Mouse (Mus musculus) hindbrain, embryonic 11.5 days (tissue): ENCODE data around the gene Olfr1359. TPM values are rescaled to one million over a fixed set of nuclear protein-coding genes. Genes with fewer than 3 reads are reported as not detected.
"Not testable (repeated sequence)": the region's sequence is repeated elsewhere in the genome, so short reads cannot be mapped to it uniquely, and the experiment has no call there.

ENCODE experiments used
- ATAC-seq: fragments of 200-750 bp; cut with Nextera tagmentation; 2 replicates; pipeline ENCODE4 v1.8.0; 2017; ENCODE audit warnings: mild to moderate bottlenecking, moderate TSS enrichment, moderate library complexity; ENCODE audit not compliant: low FRiP score
- DNase-seq: peaks from one replicate; pipeline ENCODE4 v3.0.0-alpha.2; 2015; ENCODE audit warnings: low spot score
- H3K27ac ChIP-seq: fragments of 300-500 bp; sonication (generic); 2 replicates; pipeline ENCODE4 v1.5.1; 2014; ENCODE audit warnings: mild to moderate bottlenecking, low read depth, low read length
- H3K27me3 ChIP-seq: fragments of 300-500 bp; sonication (generic); 2 replicates; pipeline ENCODE4 v1.6.1; 2014; ENCODE audit warnings: mild to moderate bottlenecking, low read length, moderate library complexity, mixed read lengths; ENCODE audit not compliant: control insufficient read depth, insufficient read depth
- H3K36me3 ChIP-seq: fragments of 300-500 bp; sonication (generic); 2 replicates; pipeline ENCODE4 v1.6.1; 2014; ENCODE audit warnings: mild to moderate bottlenecking, low read length, moderate library complexity, mixed read lengths; ENCODE audit not compliant: control insufficient read depth, insufficient read depth
- H3K4me1 ChIP-seq: fragments of 300-500 bp; sonication (generic); replicated peaks from 2 replicates; pipeline ENCODE4 v1.6.1; 2014; ENCODE audit warnings: low read length, mixed read lengths; ENCODE audit not compliant: control insufficient read depth, insufficient read depth
- H3K4me2 ChIP-seq: fragments of 300-500 bp; sonication (generic); replicated peaks from 2 replicates; pipeline ENCODE4 v1.6.1; 2014; ENCODE audit warnings: mild to moderate bottlenecking, low read depth, low read length
- H3K4me3 ChIP-seq: fragments of 300-500 bp; sonication (generic); 2 replicates; pipeline ENCODE4 v1.5.1; 2014; ENCODE audit warnings: low read depth, low read length
- H3K9ac ChIP-seq: fragments of 300-500 bp; sonication (generic); 2 replicates; pipeline ENCODE4 v1.6.1; 2014; ENCODE audit warnings: low read depth, low read length
- H3K9me3 ChIP-seq: fragments of 300-500 bp; sonication (generic); 2 replicates; pipeline ENCODE4 v1.6.1; 2016; ENCODE audit warnings: low read length; ENCODE audit not compliant: control insufficient read depth
- WGBS: fragments of 180-500 bp; shearing (Covaris S2); extraction: QIAGEN DNeasy Blood & Tissue Kit; methylation state at CpG from one replicate; pipeline ENCODE4 v1.1.7; 2014; 5-methylcytosine and 5-hydroxymethylcytosine counted together
- polyA plus RNA-seq: library from polyadenylated mRNA; unstranded; fragments of >200 nt; fragmentation: Nextera tagmentation; extraction: Ambion mirVana; gene quantifications from 2 replicates; pipeline ENCODE4 v1.2.1, GENCODE M21; 2014

Gene Olfr1359
- polyA plus RNA-seq, 1 experiment from 2014 or later: not detected

GRCm38 (mm10) chr13:21722373-21722925 lies 24.5 kb downstream of the Olfr1359 start:
- Histone ChIP-seq H3K36me3 (no peaks in the 10 kb centered on the region), H3K4me3 (peak overlapping the region; percentile 24), H3K4me2 (peak overlapping the region; percentile 44), H3K9ac (peak overlapping the region; percentile 47; the same call in 1 of the 2 replicates), H3K9me3 (no peaks in the 10 kb centered on the region), H3K27ac (peak overlapping the region; percentile 78), H3K4me1 (peaks cover 4% of the 10 kb centered on the region; the same call in 1 of the 2 replicates), H3K27me3 (no peaks in the 10 kb centered on the region)
- ATAC-seq: peak; percentile 39
- peak; percentile 59 for DNase-seq
- WGBS: 4% methylated on average over 11 of the region's 11 CpGs

GRCm38 (mm10) chr13:21722993-21723836 lies 25.3 kb downstream of the Olfr1359 start:
- Histone ChIP-seq H3K27me3 (no peaks in the 10 kb centered on the region), H3K4me1 (peaks cover 7% of the 10 kb centered on the region; the same call in 1 of the 2 replicates), H3K9me3 (no peaks in the 10 kb centered on the region), H3K36me3 (no peaks in the 10 kb centered on the region), H3K27ac (no peak overlapping the region), H3K9ac (no peak overlapping the region), H3K4me2 (no peak overlapping the region; the same call in 1 of the 2 replicates), H3K4me3 (no peak overlapping the region)
- DNase-seq (no peak), ATAC-seq (no peak)
- 33% methylated on average over 5 of the region's 5 CpGs for WGBS

DNA sequence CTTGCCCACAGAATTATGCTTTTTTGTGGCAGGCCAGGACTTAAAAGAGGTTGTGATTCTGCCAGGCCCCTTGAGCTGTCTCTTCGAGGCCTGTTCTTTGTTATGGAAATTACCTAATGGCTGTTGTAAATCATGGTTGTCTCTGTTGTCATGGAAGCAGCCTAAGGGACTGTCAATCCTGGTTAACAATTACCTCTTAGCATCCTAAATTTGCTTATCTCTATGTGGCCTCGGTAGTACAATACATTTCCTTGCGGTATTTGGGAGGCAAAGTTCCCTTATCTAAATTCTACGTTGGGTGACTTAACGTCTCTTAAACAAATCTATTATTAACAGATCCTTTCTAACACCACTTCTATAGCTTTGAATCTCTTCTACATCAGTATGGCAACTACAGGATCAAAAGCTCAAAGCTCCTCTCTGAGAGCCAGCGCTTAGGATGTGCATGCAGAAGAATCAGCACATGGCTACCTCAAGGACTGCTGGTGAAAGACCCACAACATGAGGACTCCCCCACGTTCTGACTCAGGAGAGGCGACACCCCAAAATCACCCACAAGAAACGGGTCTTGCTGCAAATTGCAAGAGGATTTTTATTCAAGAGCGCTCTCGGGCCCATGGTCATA lies 30.1 kb downstream of the Olfr1359 start:
- Histone ChIP-seq H3K27ac (peak overlapping the region; percentile 54; the same call in 1 of the 2 replicates), H3K9ac (no peak overlapping the region), H3K9me3 (no peaks in the 10 kb centered on the region), H3K4me1 (peaks cover 3% of the 10 kb centered on the region; the same call in 1 of the 2 replicates), H3K27me3 (no peaks in the 10 kb centered on the region), H3K4me3 (no peak overlapping the region), H3K36me3 (no peaks in the 10 kb centered on the region), H3K4me2 (0 out of 2 replicates have a peak overlapping the region, but pooled peaks have one; percentile 12)
- peak; percentile 63 for DNase-seq
- ATAC-seq: peak; percentile 89
- 16% methylated on average over 11 of the region's 11 CpGs for WGBS

DNA sequence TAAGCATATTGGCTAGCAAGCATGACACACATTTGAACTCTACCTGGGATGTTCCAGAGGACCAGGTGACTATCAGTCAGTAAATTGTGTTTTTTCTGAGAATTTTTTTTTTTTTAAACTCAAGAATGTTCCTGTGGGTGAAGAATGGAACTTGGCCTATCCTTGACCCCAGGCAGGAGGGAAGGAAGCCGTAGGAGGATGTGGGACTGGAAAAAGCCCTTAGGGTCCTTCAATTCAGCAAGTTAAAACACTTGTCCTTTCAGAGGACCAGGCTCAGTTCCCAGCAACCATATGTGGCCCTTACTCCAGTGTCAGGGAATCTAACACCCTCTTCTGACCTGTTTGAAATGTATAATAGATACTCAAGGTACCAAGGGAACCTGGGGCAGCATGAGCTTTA lies 31.6 kb downstream of the Olfr1359 start:
- Histone ChIP-seq H3K9ac (no peak overlapping the region), H3K9me3 (no peaks in the 10 kb centered on the region), H3K4me1 (peaks cover 3% of the 10 kb centered on the region; the same call in 1 of the 2 replicates), H3K4me2 (no peak overlapping the region), H3K36me3 (no peaks in the 10 kb centered on the region), H3K27ac (no peak overlapping the region), H3K4me3 (no peak overlapping the region), H3K27me3 (no peaks in the 10 kb centered on the region)
- no peak for ATAC-seq
- WGBS: 65% methylated on average over 1 of the region's 1 CpGs
- no peak for DNase-seq

GRCm38 (mm10) chr13:21733466-21733865 lies 35.6 kb downstream of the Olfr1359 start:
- ATAC-seq (0 out of 2 replicates have a peak, but pooled peaks have one; percentile 17), DNase-seq (peak; percentile 60)
- no peak overlapping the region for H3K4me3 ChIP-seq
- 0 out of 2 replicates have a peak overlapping the region, but pooled peaks have one; percentile 19 for H3K9ac ChIP-seq
- WGBS: 59% methylated on average over 5 of the region's 5 CpGs
- H3K4me2 ChIP-seq: no peak overlapping the region
- H3K36me3 ChIP-seq: no peaks in the 10 kb centered on the region
- no peaks in the 10 kb centered on the region for H3K4me1 ChIP-seq
- H3K9me3 ChIP-seq: no peaks in the 10 kb centered on the region
- H3K27ac ChIP-seq: peak overlapping the region; percentile 98
- no peaks in the 10 kb centered on the region for H3K27me3 ChIP-seq

- ATAC-seq: peak; percentile 83
- WGBS: under 1% methylated on average over 21 of the region's 21 CpGs
- peak overlapping the region; percentile 58 for H3K4me2 ChIP-seq
Observed at GRCm38 (mm10) chr13:21734010-21734905, 36.3 kb downstream of the Olfr1359 start.

DNA sequence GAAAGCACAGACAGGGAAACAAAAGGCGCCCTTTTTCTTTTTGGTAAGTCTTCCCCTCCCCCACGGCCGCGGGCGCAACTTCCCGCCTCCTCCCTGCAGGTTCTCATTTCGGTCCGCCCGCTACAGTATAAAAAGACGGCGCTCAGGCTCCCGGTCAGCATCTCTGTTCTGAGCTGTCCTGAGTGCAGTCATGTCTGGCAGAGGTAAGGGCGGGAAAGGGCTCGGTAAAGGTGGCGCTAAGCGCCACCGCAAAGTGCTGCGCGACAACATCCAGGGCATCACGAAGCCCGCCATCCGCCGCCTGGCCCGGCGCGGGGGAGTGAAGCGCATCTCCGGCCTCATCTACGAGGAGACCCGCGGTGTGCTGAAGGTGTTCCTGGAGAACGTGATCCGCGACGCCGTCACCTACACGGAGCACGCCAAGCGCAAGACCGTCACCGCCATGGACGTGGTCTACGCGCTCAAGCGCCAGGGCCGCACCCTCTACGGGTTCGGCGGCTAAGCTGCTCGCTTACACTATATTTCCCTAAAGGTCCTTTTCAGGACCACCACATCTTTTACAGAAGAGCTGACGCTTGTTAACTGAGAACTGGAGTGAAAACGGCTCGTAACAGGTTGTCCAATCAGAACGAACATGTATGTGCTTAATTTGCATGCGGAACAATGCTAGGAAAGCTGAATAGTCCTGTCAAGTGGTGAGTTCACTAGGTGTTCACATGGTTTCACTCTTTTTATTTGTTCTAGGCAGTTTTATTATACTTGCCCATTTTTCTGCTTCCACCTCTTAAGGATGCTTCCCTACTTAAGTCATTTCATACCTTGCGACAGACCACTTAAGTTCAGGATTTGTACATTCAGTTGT lies 37.2 kb downstream of the Olfr1359 start, which contains the start of gene Hist1h4j:
TSS of gene Hist1h4j (plus strand) at position 159 of the 862 bp plus-strand sequence.
- H3K9me3 ChIP-seq, H3K4me1 ChIP-seq, H3K27me3 ChIP-seq, H3K36me3 ChIP-seq: not testable (repeated sequence)
- ATAC-seq: peak; percentile 92
- Histone ChIP-seq H3K4me3 (peak within 1 kb of the TSS; percentile 49), H3K9ac (peak within 1 kb of the TSS; percentile 80), H3K27ac (peak within 1 kb of the TSS; percentile 98), H3K4me2 (peak within 1 kb of the TSS; percentile 58)
- under 1% methylated on average over 42 of the region's 56 CpGs for WGBS
- peak; percentile 97 for DNase-seq

More at GRCm38 (mm10) chr13:21734010-21734905, 36.3 kb downstream of the Olfr1359 start:
- Histone ChIP-seq H3K27ac (peak overlapping the region; percentile 98), H3K36me3 (no peaks in the 10 kb centered on the region), H3K9me3 (no peaks in the 10 kb centered on the region), H3K4me1 (no peaks in the 10 kb centered on the region), H3K9ac (peak overlapping the region; percentile 80), H3K4me3 (peak overlapping the region; percentile 49), H3K27me3 (no peaks in the 10 kb centered on the region)
- DNase-seq: peak; percentile 92
